Mouse (Mus musculus): Measurements from ENCODE around the gene Sypl. TPM values are rescaled to one million over a fixed set of nuclear protein-coding genes. Genes with fewer than 3 reads are reported as not detected.

Sypl gene
- total and polyA plus RNA-seq, 3 experiments: 13.3 to 110 (median 52.8) TPM

- H3K4me1 ChIP-seq (ENCODE audit: control insufficient read depth in 1 of 2, insufficient read depth in 2 of 2, low read length in 2 of 2): no peaks in the 10 kb centered on the region
- no peaks in the 10 kb centered on the region for H3K79me2 ChIP-seq (ENCODE audit: control insufficient read depth, insufficient read depth, low read length, poor library complexity)
- H3K4me3 ChIP-seq (ENCODE audit: control insufficient read depth in 1 of 2, insufficient read depth in 1 of 2, low read depth in 2 of 2, low read length in 2 of 2): no peak overlapping the region
- no peaks in the 10 kb centered on the region for H3K36me3 ChIP-seq (ENCODE audit: control insufficient read depth in 1 of 2, insufficient read depth in 2 of 2, low read length in 2 of 2)
- no peak overlapping the region for H3K27ac ChIP-seq (ENCODE audit: control insufficient read depth, low read depth, low read length)
- DNase-seq (ENCODE audit: low read depth, low spot score): no peak
- no peak for TF ChIP-seq MYC (IDR thresholded peaks at IDR 0.05; ENCODE audit: low read depth, low read length)
- TF ChIP-seq SIN3A (IDR thresholded peaks at IDR 0.05; ENCODE audit: low read length): no peak
- TF ChIP-seq MXI1 (IDR thresholded peaks at IDR 0.05; ENCODE audit: low read depth, low read length): no peak
- no peak for TF ChIP-seq SMC3 (IDR thresholded peaks at IDR 0.05; ENCODE audit: low read depth, low read length)
- no peak overlapping the region for H3K9ac ChIP-seq (ENCODE audit: control insufficient read depth, low read depth, low read length, poor library complexity, severe bottlenecking)
- peaks cover 0 to 4% of the 10 kb centered on the region in 2 experiments for H3K27me3 ChIP-seq (ENCODE audit: control insufficient read depth in 1 of 2, insufficient read depth in 2 of 2, low read length in 2 of 2)
- H3K9me3 ChIP-seq (replicated peaks; ENCODE audit: insufficient read depth, low read length): no peaks in the 10 kb centered on the region
These were observed 17.3 kb upstream of the Sypl start for GRCm38 (mm10) chr12:32936246-32936946.

GRCm38 (mm10) chr12:32941141-32941540 lies 12.6 kb upstream of the Sypl start:
- Histone ChIP-seq H3K79me2 (ENCODE audit: control insufficient read depth, insufficient read depth, low read length, poor library complexity) (no peaks in the 10 kb centered on the region), H3K27me3 (ENCODE audit: control insufficient read depth in 1 of 2, insufficient read depth in 2 of 2, low read length in 2 of 2) (peaks cover 0 to 5% of the 10 kb centered on the region in 2 experiments), H3K9ac (ENCODE audit: control insufficient read depth, low read depth, low read length, poor library complexity, severe bottlenecking) (no peak overlapping the region), H3K9me3 (replicated peaks; ENCODE audit: insufficient read depth, low read length) (no peaks in the 10 kb centered on the region), H3K4me3 (ENCODE audit: control insufficient read depth in 1 of 2, insufficient read depth in 1 of 2, low read depth in 2 of 2, low read length in 2 of 2) (no peak overlapping the region), H3K27ac (ENCODE audit: control insufficient read depth, low read depth, low read length) (no peak overlapping the region), H3K4me1 (ENCODE audit: control insufficient read depth in 1 of 2, insufficient read depth in 2 of 2, low read length in 2 of 2) (no peaks in the 10 kb centered on the region), H3K36me3 (ENCODE audit: control insufficient read depth in 1 of 2, insufficient read depth in 2 of 2, low read length in 2 of 2) (no peaks in the 10 kb centered on the region)
- DNase-seq (ENCODE audit: low read depth, low spot score): no peak
- TF ChIP-seq GABPA (IDR thresholded peaks at IDR 0.05; ENCODE audit: low read depth, low read length) (no peak), SMC3 (IDR thresholded peaks at IDR 0.05; ENCODE audit: low read depth, low read length) (no peak), RCOR1 (IDR thresholded peaks at IDR 0.05; ENCODE audit: low read depth, low read length) (no peak), MXI1 (IDR thresholded peaks at IDR 0.05; ENCODE audit: low read depth, low read length) (no peak), MYB (IDR thresholded peaks at IDR 0.05; ENCODE audit: low read depth, low read length) (no peak), MEF2A (IDR thresholded peaks at IDR 0.05; ENCODE audit: extremely low read depth, insufficient replicate concordance, low read depth, low read length, poor library complexity, severe bottlenecking) (no peak), ZC3H11A (IDR thresholded peaks at IDR 0.05; ENCODE audit: low read depth, low read length) (no peak), MAFK (IDR thresholded peaks at IDR 0.05; ENCODE audit: borderline replicate concordance, low read depth, low read length) (no peak), TBP (IDR thresholded peaks at IDR 0.05; ENCODE audit: low read depth, low read length) (no peak), POLR2A (IDR thresholded peaks at IDR 0.05; ENCODE audit: control insufficient read depth in 1 of 2, insufficient read depth in 1 of 2, low read depth in 1 of 2, low read length in 2 of 2, poor library complexity in 1 of 2) (no peak), ETS1 (IDR thresholded peaks at IDR 0.05; ENCODE audit: low read depth, low read length) (no peak)

GRCm38 (mm10) chr12:32943347-32943746 lies 10.3 kb upstream of the Sypl start:
- H3K27ac ChIP-seq (ENCODE audit: control insufficient read depth, low read depth, low read length): no peak overlapping the region
- H3K27me3 ChIP-seq (ENCODE audit: control insufficient read depth in 1 of 2, insufficient read depth in 2 of 2, low read length in 2 of 2): peaks cover 0 to 3% of the 10 kb centered on the region in 2 experiments; a peak in 1 of 4 replicates
- no peaks in the 10 kb centered on the region for H3K4me1 ChIP-seq (ENCODE audit: control insufficient read depth in 1 of 2, insufficient read depth in 2 of 2, low read length in 2 of 2)
- no peak for DNase-seq (ENCODE audit: low read depth, low spot score)
- no peaks in the 10 kb centered on the region for H3K36me3 ChIP-seq (ENCODE audit: control insufficient read depth in 1 of 2, insufficient read depth in 2 of 2, low read length in 2 of 2)
- no peaks in the 10 kb centered on the region for H3K79me2 ChIP-seq (ENCODE audit: control insufficient read depth, insufficient read depth, low read length, poor library complexity)
- H3K9me3 ChIP-seq (replicated peaks; ENCODE audit: insufficient read depth, low read length): no peaks in the 10 kb centered on the region
- H3K9ac ChIP-seq (ENCODE audit: control insufficient read depth, low read depth, low read length, poor library complexity, severe bottlenecking): no peak overlapping the region
- H3K4me3 ChIP-seq (ENCODE audit: control insufficient read depth in 1 of 2, insufficient read depth in 1 of 2, low read depth in 2 of 2, low read length in 2 of 2): no peak overlapping the region
- TF ChIP-seq GATA1 (IDR thresholded peaks at IDR 0.05; ENCODE audit: low read depth, low read length) (no peak), HCFC1 (IDR thresholded peaks at IDR 0.05; ENCODE audit: low read depth, low read length) (no peak), TAL1 (IDR thresholded peaks at IDR 0.05; ENCODE audit: low read length) (no peak), MXI1 (IDR thresholded peaks at IDR 0.05; ENCODE audit: low read depth, low read length) (no peak), CHD2 (IDR thresholded peaks at IDR 0.05; ENCODE audit: low read length) (no peak), BHLHE40 (IDR thresholded peaks at IDR 0.05; ENCODE audit: borderline replicate concordance, low read depth, low read length) (no peak), POLR2AphosphoS2 (IDR thresholded peaks at IDR 0.05; ENCODE audit: low read length) (no peak), USF1 (IDR thresholded peaks at IDR 0.05; ENCODE audit: low read depth, low read length) (no peak), UBTF (IDR thresholded peaks at IDR 0.05; ENCODE audit: borderline replicate concordance, insufficient read depth, low read depth, low read length) (no peak), POLR2AphosphoS5 (IDR thresholded peaks at IDR 0.05; ENCODE audit: borderline replicate concordance, low read depth, low read length) (no peak), CHD1 (IDR thresholded peaks at IDR 0.05; ENCODE audit: low read depth, low read length) (no peak), MYC (IDR thresholded peaks at IDR 0.05; ENCODE audit: low read depth, low read length) (no peak), TCF12 (IDR thresholded peaks at IDR 0.05; ENCODE audit: low read depth, low read length) (no peak), NRF1 (IDR thresholded peaks at IDR 0.05; ENCODE audit: insufficient read depth, low read depth, low read length, poor library complexity, severe bottlenecking) (no peak)
